Mouse (Mus musculus) lung, embryonic 16.5 days (tissue): ENCODE measurements around the gene Zdhhc1. TPM values are rescaled to one million over a fixed set of nuclear protein-coding genes. Genes with fewer than 3 reads are reported as not detected.

Source experiments
- ATAC-seq: fragments of 200-750 bp; cut with Nextera tagmentation; 2 replicates; pipeline ENCODE4 v1.8.0; 2017; ENCODE audit warnings: low read depth, mild to moderate bottlenecking, moderate library complexity
- H3K27ac ChIP-seq: fragments of 300-500 bp; sonication (generic); 2 replicates; pipeline ENCODE4 v1.5.1; 2014; ENCODE audit warnings: mild to moderate bottlenecking, control low read depth, low read length
- H3K27me3 ChIP-seq: fragments of 300-500 bp; sonication (generic); 2 replicates; pipeline ENCODE4 v1.6.1; 2014; ENCODE audit warnings: low read depth, low read length, mixed read lengths; ENCODE audit not compliant: control insufficient read depth, insufficient read depth
- H3K36me3 ChIP-seq: fragments of 300-500 bp; sonication (generic); 2 replicates; pipeline ENCODE4 v1.6.1; 2014; ENCODE audit warnings: low read length; ENCODE audit not compliant: control insufficient read depth, insufficient read depth
- H3K4me1 ChIP-seq: fragments of 300-500 bp; sonication (generic); replicated peaks from 2 replicates; pipeline ENCODE4 v1.6.1; 2014; ENCODE audit warnings: low read length, mixed read lengths; ENCODE audit not compliant: control insufficient read depth, insufficient read depth
- H3K4me2 ChIP-seq: fragments of 300-500 bp; sonication (generic); 2 replicates; pipeline ENCODE4 v1.6.1; 2014; ENCODE audit warnings: low read depth, low read length, control low read depth
- H3K4me3 ChIP-seq: fragments of 300-500 bp; sonication (generic); 2 replicates; pipeline ENCODE4 v1.5.1; 2014; ENCODE audit warnings: mild to moderate bottlenecking, low read length, control low read depth
- H3K9ac ChIP-seq: fragments of 300-500 bp; sonication (generic); 2 replicates; pipeline ENCODE4 v1.6.1; 2014; ENCODE audit warnings: low read length, control low read depth
- H3K9me3 ChIP-seq: fragments of 300-500 bp; sonication (generic); 2 replicates; pipeline ENCODE4 v1.6.1; 2016; ENCODE audit warnings: low read length; ENCODE audit not compliant: control insufficient read depth
- WGBS: fragments of 180-500 bp; shearing (Covaris S2); extraction: QIAGEN DNeasy Blood & Tissue Kit; methylation state at CpG from one replicate; pipeline ENCODE4 v1.1.7; 2014; 5-methylcytosine and 5-hydroxymethylcytosine counted together
- polyA plus RNA-seq: library from polyadenylated mRNA; unstranded; fragments of >200 nt; fragmentation: Nextera tagmentation; extraction: Ambion mirVana; gene quantifications from 2 replicates; pipeline ENCODE4 v1.2.1, GENCODE M21; 2015

Gene Zdhhc1
- polyA plus RNA-seq, 1 experiment from 2014 or later = 48.3 TPM

DNA sequence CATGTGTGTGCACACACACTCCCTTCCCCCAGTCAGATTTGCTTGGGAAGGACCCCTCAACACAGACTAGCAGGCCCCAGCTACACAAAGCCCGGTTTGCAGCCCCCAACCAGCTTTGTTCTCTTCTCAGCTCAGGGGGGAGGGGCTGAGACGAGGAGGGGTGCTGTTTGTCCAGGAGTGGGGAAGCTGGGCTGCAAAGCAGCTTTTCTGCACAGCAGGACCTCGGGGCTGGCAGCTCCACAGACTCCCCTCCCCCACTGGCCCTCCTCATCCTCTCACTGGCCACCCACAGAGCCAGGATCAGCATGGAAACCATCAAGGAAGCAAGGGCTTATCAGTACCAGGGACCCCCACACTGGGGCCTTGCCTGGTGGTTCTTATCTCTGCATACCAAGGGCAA lies 24.4 kb upstream of the Zdhhc1 start:
- Histone ChIP-seq H3K27me3 (no peaks in the 10 kb centered on the region), H3K4me2 (no peak overlapping the region), H3K9ac (no peak overlapping the region; the same call in 1 of the 2 replicates), H3K9me3 (no peaks in the 10 kb centered on the region), H3K4me3 (no peak overlapping the region), H3K27ac (no peak overlapping the region), H3K4me1 (peaks cover 36% of the 10 kb centered on the region), H3K36me3 (peaks cover 6% of the 10 kb centered on the region; the same call in 1 of the 2 replicates)
- ATAC-seq = no peak
- 10% methylated on average over 3 of the region's 3 CpGs for WGBS

DNA sequence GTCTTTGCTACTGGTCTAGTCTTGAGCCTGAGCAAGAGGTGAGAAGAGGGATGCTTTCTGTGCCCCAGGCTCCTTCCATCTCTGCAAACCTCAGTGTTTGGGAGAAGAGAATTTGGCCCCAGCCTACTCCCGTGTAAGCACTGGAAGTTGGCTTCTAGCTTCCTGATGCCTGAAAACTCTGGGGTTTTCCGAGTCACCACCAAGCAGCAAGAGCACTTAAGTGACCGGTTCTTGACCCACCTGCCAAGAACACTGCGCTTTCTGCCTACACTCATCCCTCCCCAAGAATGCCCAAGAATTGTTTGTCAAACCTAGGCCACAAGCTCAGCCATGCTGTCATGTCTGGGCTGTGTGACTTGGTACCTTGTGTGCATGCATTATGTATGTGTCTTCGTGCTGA lies 23.8 kb upstream of the Zdhhc1 start:
- Histone ChIP-seq H3K4me2 (no peak overlapping the region), H3K4me1 (peaks cover 37% of the 10 kb centered on the region), H3K9ac (no peak overlapping the region), H3K27me3 (no peaks in the 10 kb centered on the region), H3K4me3 (no peak overlapping the region), H3K36me3 (peaks cover 6% of the 10 kb centered on the region; the same call in 1 of the 2 replicates), H3K27ac (no peak overlapping the region), H3K9me3 (no peaks in the 10 kb centered on the region)
- 20% methylated on average over 5 of the region's 5 CpGs for WGBS
- ATAC-seq = no peak

DNA sequence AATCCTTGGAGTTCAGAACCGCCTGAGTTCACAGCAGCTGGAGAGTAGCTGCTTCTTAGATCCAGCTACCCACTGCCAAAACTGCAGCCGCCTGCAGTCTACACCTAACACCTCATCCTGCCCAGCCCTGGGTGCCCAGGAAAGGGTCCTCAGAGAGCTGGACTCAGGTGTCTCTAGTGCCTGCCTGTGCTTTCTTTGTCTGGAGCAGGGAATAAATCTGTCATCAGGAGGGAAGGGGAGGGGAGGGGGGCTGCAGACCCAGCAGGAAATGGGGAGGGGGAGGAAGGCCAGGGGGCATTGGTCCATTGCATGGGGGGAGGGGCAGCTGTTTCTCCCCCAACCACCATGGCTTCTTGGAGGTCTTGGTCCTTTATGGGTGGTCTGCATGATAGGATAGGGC lies 22.9 kb upstream of the Zdhhc1 start:
- no peak for ATAC-seq
- peak overlapping the region; percentile 99 for H3K4me2 ChIP-seq
- no peaks in the 10 kb centered on the region for H3K9me3 ChIP-seq
- H3K27me3 ChIP-seq = no peaks in the 10 kb centered on the region
- no peak overlapping the region for H3K27ac ChIP-seq
- H3K4me1 ChIP-seq = peaks cover 37% of the 10 kb centered on the region
- no peaks in the 10 kb centered on the region for H3K36me3 ChIP-seq
- 3% methylated on average over 2 of the region's 2 CpGs for WGBS
- peak overlapping the region; percentile 70 for H3K9ac ChIP-seq
- peak overlapping the region; percentile 60; the same call in 1 of the 2 replicates for H3K4me3 ChIP-seq

DNA sequence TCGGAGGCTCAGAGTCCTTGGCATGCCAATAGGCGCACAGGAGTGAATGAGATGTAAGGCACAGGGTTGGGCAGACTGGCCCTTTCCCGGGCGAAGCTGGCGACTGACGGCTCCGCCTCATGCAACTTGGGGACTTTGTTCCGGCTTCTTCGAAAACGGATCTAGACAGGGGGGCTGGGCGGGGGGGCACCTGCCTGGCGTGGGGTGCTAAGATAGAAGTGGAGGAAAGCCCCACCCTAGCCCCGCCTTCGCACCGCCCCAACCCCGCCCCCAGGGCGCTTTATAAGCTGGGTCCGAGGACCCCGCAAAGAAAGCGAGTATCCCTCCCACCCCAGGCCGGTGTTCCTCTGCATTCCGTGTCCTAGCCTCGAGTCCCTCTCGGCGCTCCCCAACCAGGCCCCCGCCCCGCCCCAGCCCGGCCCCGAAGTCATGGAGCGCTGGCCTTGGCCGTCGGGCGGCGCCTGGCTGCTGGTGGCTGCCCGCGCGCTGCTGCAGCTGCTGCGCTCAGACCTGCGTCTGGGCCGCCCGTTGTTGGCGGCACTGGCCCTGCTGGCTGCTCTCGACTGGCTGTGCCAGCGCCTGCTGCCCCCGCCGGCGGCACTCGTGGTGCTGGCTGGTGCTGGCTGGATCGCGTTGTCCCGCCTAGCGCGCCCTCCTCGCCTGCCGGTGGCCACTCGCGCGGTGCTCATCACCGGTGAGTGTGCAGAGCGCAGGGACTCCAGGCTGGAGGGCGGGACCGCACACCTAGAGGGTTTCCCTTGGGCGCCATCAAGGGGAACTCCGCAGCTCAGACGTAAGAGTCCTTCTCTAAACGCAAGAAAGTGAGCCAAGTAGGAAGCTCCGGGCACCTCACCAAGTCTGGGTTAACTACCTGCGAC lies 22.0 kb upstream of the Zdhhc1 start, which contains the start of gene Hsd11b2:
TSS of gene Hsd11b2 (plus strand) at position 320 of the 878 bp plus-strand sequence.
- Histone ChIP-seq H3K27ac (peak within 1 kb of the TSS; percentile 53), H3K27me3 (no peaks in the 10 kb centered on the region)
- WGBS = under 1% methylated on average over 61 of the region's 68 CpGs

DNA sequence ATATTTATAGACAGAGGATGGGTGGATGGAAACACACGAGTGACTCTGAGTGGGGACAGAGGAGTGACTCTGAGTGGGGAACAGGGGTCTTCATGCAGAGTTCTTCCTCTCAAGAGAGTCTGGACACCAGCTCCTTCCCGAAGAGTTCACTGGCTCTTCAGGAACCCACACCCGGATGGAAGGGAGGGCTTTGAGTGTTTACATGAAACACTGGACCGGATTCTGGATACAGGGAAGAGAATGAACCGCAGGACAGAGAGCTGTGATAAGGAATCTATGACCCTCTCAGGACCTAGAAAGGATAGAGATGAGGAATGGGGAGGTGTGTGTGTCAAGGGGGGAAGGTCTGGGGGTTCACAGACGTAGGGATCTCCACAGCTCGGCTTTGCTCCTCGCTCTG lies 20.6 kb upstream of the Zdhhc1 start:
- no peak for ATAC-seq
- Histone ChIP-seq H3K27ac (no peak overlapping the region), H3K4me3 (no peak overlapping the region), H3K4me2 (no peak overlapping the region), H3K9ac (no peak overlapping the region), H3K36me3 (no peaks in the 10 kb centered on the region), H3K4me1 (peaks cover 37% of the 10 kb centered on the region), H3K9me3 (no peaks in the 10 kb centered on the region), H3K27me3 (no peaks in the 10 kb centered on the region)
- WGBS = 18% methylated on average over 8 of the region's 8 CpGs

More for the DNA sequence above, 22.0 kb upstream of the Zdhhc1 start, which contains the start of gene Hsd11b2:
- H3K4me1 ChIP-seq = peaks cover 37% of the 10 kb centered on the region
- H3K4me2 ChIP-seq = peak within 1 kb of the TSS; percentile 99
- peak within 1 kb of the TSS; percentile 70 for H3K9ac ChIP-seq
- peak; percentile 67 for ATAC-seq
- H3K4me3 ChIP-seq = peak within 1 kb of the TSS; percentile 60
- H3K36me3 ChIP-seq = no peaks in the 10 kb centered on the region
- H3K9me3 ChIP-seq = no peaks in the 10 kb centered on the region

DNA sequence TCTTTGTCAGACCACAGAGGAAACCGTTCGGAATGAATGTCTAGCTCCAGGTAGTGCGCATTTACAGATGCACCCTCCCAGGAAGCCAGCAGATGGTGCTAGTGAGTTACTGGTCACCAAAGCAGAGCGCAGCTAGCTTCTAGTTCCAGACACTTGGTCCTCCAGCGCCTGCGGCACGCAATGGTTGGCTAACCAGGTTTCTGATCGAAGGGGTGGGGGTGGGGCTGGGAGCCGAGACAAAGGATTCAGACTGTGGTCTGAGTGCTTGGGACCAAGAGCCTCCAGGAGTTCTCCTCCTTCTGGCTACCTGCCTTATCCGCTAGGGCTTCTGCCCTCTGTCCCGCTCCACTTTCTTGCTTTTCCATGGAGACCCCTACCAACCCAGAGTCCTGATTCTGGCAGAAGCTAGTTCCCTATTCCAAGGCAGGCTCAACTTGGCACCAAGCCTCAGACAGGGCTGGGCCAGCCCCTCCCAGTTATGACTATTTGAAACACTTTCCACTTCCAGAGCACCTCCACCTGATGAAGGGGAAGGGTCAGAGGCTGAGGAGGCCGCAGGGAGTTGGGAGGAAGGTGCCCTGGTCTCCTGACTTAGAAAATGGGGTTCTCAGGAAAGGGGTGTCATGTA lies 19.4 kb upstream of the Zdhhc1 start:
- ATAC-seq = peak; percentile 53
- no peak overlapping the region for H3K27ac ChIP-seq
- 11% methylated on average over 12 of the region's 12 CpGs for WGBS

DNA sequence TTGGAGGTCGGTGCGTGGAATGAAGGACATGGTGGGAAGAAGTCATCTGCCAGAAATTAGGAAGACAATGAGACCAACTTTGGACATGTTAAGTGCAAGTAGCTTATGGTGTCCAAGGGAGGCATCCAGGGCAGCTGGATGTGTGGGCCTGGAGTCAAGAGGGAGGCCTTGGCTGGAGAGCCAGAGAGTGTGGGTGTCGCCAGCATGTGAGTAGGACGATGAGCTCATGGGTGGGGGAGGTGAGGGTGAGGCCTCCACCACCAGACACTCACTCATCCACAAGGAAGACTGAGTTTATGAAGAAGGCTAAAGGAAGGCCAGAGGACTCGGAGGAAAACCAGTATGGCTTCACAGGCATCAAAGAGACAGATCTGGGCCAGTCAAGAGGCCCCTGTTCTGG lies 18.0 kb upstream of the Zdhhc1 start:
- Histone ChIP-seq H3K9ac (no peak overlapping the region), H3K36me3 (no peaks in the 10 kb centered on the region), H3K4me1 (peaks cover 40% of the 10 kb centered on the region), H3K4me3 (no peak overlapping the region), H3K27me3 (no peaks in the 10 kb centered on the region), H3K27ac (no peak overlapping the region), H3K4me2 (no peak overlapping the region), H3K9me3 (no peaks in the 10 kb centered on the region)
- WGBS = 54% methylated on average over 5 of the region's 5 CpGs
- no peak for ATAC-seq

More for the DNA sequence above, 19.4 kb upstream of the Zdhhc1 start:
- Histone ChIP-seq H3K4me2 (peak overlapping the region; percentile 53), H3K4me3 (peak overlapping the region; percentile 17; the same call in 1 of the 2 replicates), H3K27me3 (no peaks in the 10 kb centered on the region), H3K9ac (peak overlapping the region; percentile 37), H3K36me3 (no peaks in the 10 kb centered on the region), H3K4me1 (peaks cover 35% of the 10 kb centered on the region), H3K9me3 (no peaks in the 10 kb centered on the region)

DNA sequence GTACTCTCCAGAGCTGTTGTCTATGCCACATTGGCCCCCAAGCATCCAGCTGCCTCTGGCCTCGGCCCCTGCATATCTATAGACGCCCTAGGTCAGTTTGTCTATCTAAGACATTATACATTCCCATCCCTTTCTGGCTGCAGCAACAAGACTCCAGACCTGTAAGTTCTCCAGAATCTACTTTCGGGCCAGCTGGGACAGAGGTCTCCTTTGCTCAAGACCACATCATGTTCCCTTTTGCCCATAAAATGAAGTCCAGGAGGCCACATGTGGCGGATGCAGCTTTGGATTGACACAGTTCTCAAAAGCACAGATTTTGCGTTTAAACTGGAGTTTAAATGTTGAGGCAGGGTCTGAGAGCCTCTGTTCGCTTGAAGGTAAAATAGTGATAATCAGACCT lies 17.5 kb upstream of the Zdhhc1 start:
- Histone ChIP-seq H3K9ac (no peak overlapping the region), H3K9me3 (no peaks in the 10 kb centered on the region), H3K27me3 (no peaks in the 10 kb centered on the region), H3K4me1 (peaks cover 38% of the 10 kb centered on the region), H3K4me3 (no peak overlapping the region), H3K4me2 (no peak overlapping the region), H3K36me3 (no peaks in the 10 kb centered on the region), H3K27ac (no peak overlapping the region)
- no peak for ATAC-seq
- WGBS = 86% methylated on average over 6 of the region's 6 CpGs

DNA sequence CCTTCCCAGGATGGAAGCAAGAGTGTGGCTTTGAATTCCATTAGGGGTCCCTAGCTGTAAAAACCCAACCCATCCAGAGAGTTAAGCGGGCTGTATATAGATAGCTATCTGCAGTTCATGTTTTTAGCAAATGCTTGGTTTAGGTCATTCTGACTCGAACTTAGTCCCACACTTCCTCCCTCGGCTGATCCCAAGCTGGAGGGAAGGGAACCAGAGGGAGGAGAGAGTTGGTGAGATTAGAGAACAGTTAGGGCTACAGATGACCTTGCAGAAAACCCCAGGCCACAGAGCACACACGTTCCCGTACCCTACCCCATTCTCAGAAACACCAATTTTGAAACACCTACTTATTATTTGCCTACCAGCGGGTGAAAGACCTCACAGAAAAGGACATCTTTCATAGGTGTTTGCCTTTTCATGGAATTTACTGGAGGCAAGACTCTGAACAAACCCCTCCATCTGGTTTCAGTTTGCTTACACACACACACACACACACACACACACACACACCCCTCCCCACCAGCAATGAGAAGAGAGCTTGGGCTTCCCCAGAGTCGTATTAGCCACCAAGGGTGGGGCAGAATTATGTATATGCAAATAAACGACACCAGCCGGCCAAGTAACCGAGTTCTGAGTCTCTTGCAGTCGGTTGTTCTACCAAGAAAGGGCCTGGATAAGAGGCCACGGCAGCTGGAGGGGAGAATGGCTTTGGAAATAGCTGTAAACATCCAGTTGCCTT lies 13.5 kb upstream of the Zdhhc1 start:
- Histone ChIP-seq H3K9ac (no peak overlapping the region), H3K27ac (peak overlapping the region; percentile 36), H3K27me3 (no peaks in the 10 kb centered on the region), H3K4me1 (peaks cover 19% of the 10 kb centered on the region), H3K4me2 (no peak overlapping the region), H3K4me3 (no peak overlapping the region), H3K36me3 (no peaks in the 10 kb centered on the region), H3K9me3 (no peaks in the 10 kb centered on the region)
- ATAC-seq = peak; percentile 63; the same call in 1 of the 2 replicates
- 25% methylated on average over 12 of the region's 12 CpGs for WGBS
